Mouse (Mus musculus) C2C12 (cell line): ENCODE data around the gene Gm17660. TPM values are rescaled to one million over a fixed set of nuclear protein-coding genes. Genes with fewer than 3 reads are reported as not detected.

Experiments used
- H3K27me3 ChIP-seq: one replicate; pipeline ENCODE4 v1.6.1; 2011; ENCODE audit not compliant: control insufficient read depth, insufficient read depth, insufficient read length
- H3K36me3 ChIP-seq: one replicate; pipeline ENCODE4 v1.6.1; 2011; ENCODE audit not compliant: control insufficient read depth, insufficient read depth
- H3K4me3 ChIP-seq: one replicate; pipeline ENCODE4 v1.5.1; 2011; ENCODE audit warnings: mild to moderate bottlenecking, control low read depth; ENCODE audit not compliant: poor library complexity, insufficient read depth, severe bottlenecking
- H3K79me2 ChIP-seq: one replicate; pipeline ENCODE4 v1.6.1; 2011; ENCODE audit not compliant: control insufficient read depth, insufficient read depth
- H3K79me3 ChIP-seq: one replicate; pipeline ENCODE4 v1.6.1; 2011; ENCODE audit warnings: low read depth, control low read depth
- H3ac ChIP-seq: one replicate; pipeline ENCODE3; 2011; ENCODE audit warnings: low read depth; ENCODE audit not compliant: control insufficient read depth, insufficient read length
- CEBPB ChIP-seq: IDR thresholded peaks from one replicate; pipeline ENCODE4 v1.6.1; 2011; ENCODE audit warnings: low read depth, mild to moderate bottlenecking, control low read depth, moderate library complexity
- CTCF ChIP-seq: IDR thresholded peaks from one replicate; pipeline ENCODE4 v1.5.1; 2011; ENCODE audit not compliant: control insufficient read depth, insufficient read depth, insufficient read length
- FOSL1 ChIP-seq: IDR thresholded peaks from one replicate; pipeline ENCODE4 v1.8.0; 2011; ENCODE audit warnings: mild to moderate bottlenecking, low read length; ENCODE audit not compliant: poor library complexity, insufficient read depth, severe bottlenecking
- MAX ChIP-seq: IDR thresholded peaks from one replicate; pipeline ENCODE4 v1.6.1; 2011; ENCODE audit warnings: mild to moderate bottlenecking, control low read depth
- MYOD1 ChIP-seq: IDR thresholded peaks from one replicate; pipeline ENCODE4 v1.6.1; 2011; ENCODE audit warnings: low read depth; ENCODE audit not compliant: control insufficient read depth, insufficient read length
- MYOG ChIP-seq: IDR thresholded peaks from one replicate; pipeline ENCODE4 v1.6.1; 2011; ENCODE audit not compliant: control insufficient read depth, insufficient read length; ENCODE audit errors: extremely low read depth
- USF1 ChIP-seq: IDR thresholded peaks from one replicate; pipeline ENCODE4 v1.6.1; 2011; ENCODE audit warnings: low read depth, mild to moderate bottlenecking, control low read depth, moderate library complexity
- long read RNA-seq, 2 experiments: library from polyadenylated mRNA; unstranded; transcript quantifications; one replicate each; pipeline ENCODE4 v2.0.0; 2019 to 2020
- polyA plus RNA-seq: library from polyadenylated mRNA; unstranded; fragments of >200 nt; fragmentation: generic; extraction: Trizol; gene quantifications from one replicate; pipeline ENCODE4 v1.2.1, GENCODE M21; 2012; ENCODE audit warnings: missing spikeins

Gene Gm17660
- not detected for polyA plus RNA-seq
- long read RNA-seq, experiment 1, result 0 reads
- long read RNA-seq, experiment 2, result 0 reads

DNA sequence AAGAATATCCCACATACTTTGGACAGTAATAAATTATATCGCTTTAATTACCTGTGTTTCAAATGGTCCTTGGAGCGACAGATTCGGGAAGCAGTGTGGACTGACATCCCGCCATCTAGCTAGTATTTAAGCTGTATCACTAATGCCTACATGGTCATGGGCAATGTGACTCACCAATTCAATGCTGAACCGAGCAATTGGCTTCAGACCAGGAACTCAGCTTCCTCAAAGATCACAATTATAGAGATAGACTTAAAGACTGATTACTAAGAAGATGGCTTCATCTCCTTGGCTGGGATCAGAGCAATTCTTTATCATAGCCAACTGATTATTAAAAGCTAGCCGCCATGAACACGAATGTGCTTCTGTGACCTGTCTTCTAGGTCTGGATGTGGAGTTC, at the start of gene Gm17660:
Gm17660 (minus strand) TSS at position 101 of the 400 bp plus-strand sequence.
- Histone ChIP-seq H3K36me3 (no peaks in the 10 kb centered on the region), H3K79me2 (no peaks in the 10 kb centered on the region), H3K27me3 (no peaks in the 10 kb centered on the region), H3ac (no peak within 1 kb of the TSS), H3K4me3 (no peak within 1 kb of the TSS), H3K79me3 (no peaks in the 10 kb centered on the region)
- TF ChIP-seq FOSL1, result no peak
- TF ChIP-seq CEBPB, result no peak
- no peak for TF ChIP-seq MAX
- TF ChIP-seq MYOG, result no peak
- TF ChIP-seq CTCF, result no peak
- no peak for TF ChIP-seq USF1
- no peak for TF ChIP-seq MYOD1

DNA sequence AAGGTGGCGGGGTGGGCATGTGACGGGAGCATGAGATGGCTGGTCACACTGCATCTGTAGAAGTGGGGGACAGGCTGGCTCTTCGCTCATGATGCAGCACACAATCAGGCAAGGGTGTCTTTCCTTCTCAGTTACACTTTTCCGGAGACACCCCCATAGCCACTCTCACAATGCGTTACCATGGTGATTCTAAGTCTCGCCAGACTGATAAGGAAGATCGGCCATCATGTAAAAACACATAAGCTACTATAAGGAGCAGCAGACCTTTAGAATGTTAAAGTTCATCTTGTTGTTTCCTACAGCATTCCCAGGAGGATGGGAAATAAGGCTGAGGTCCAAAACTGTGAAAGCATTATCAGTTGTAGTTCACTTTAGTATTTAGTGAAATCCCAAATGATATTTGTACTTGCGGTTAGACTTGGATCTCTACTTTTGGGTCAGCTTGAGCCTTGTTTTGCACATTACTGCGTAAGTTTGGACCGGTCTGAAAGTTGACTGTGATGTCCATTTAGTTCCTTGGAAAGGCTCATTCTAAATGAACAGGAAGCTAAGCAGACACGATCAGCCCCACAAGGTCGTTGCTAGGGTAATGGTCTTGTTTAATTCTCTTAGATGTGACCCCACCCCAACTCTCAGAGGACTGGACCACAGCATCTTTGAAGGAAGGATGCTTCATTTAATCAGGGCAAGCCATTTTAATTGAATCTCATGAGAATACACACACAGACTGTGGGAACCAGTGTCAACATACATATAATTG, 49.3 kb upstream of the Gm17660 start:
- H3K79me2 ChIP-seq, result no peaks in the 10 kb centered on the region
- H3K27me3 ChIP-seq, result no peaks in the 10 kb centered on the region
- no peak for TF ChIP-seq MYOG
- TF ChIP-seq MAX, result no peak
- TF ChIP-seq USF1, result no peak
- TF ChIP-seq CTCF, result no peak
- no peak for TF ChIP-seq FOSL1
- TF ChIP-seq MYOD1, result no peak
- TF ChIP-seq CEBPB, result no peak
- H3K4me3 ChIP-seq, result no peak overlapping the region
- H3K36me3 ChIP-seq, result no peaks in the 10 kb centered on the region
- no peak overlapping the region for H3ac ChIP-seq
- no peaks in the 10 kb centered on the region for H3K79me3 ChIP-seq

DNA sequence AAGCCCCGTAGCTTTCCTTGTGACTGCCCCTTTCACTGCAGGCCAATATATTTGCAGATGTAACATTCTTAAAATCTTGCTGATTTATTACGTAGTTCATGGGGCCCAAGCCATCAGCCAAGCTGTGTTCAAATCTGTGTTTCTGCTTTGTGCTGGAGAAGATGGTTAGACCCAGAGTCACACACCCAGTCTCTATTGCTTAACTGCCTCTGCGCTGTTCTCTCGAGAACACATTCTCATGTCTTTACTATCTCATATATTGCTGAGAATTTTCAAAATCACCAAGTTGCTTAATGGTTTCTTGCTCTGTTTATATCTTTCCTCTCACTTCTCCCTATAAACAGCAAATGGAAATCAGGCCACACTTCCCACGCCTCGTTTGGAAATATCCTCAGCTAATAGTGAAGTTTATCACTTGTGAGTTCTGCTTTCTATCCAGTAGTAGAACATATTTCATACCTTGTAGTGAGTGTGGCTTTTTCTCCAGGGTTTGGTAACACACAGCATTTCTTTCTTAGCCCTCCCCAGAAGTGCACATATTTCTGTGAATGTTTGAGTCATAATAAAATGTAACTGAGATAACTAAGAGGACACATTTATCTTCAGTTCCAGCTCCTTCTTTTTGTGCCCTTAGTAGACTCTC, 46.7 kb upstream of the Gm17660 start:
- Histone ChIP-seq H3K79me2 (no peaks in the 10 kb centered on the region), H3K4me3 (no peak overlapping the region), H3K27me3 (peaks cover 6% of the 10 kb centered on the region), H3K79me3 (no peaks in the 10 kb centered on the region), H3K36me3 (no peaks in the 10 kb centered on the region), H3ac (no peak overlapping the region)
- TF ChIP-seq MAX (no peak), CTCF (no peak), USF1 (no peak), MYOG (no peak), CEBPB (no peak), MYOD1 (no peak), FOSL1 (no peak)

DNA sequence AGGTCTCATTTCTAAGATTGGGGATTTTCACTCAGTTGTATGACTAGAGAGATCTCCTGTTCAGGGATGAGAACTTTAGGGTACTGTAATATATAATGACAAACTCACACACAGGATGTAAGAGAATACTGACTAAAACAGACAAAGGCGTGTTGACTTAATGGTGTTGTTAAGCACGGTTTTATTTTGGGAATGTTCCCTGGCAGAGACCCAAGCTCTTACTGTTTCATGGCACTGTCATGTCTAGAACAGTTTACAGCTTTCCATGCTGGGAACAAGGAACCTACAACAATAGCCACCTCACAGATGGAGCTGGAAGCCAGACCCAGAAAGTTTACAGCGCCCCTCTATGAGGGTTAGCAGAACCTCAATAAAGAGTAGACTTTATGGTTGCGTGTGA, 38.5 kb upstream of the Gm17660 start:
- TF ChIP-seq MYOG (no peak), CTCF (no peak), FOSL1 (no peak), CEBPB (no peak), USF1 (no peak), MYOD1 (no peak), MAX (no peak)
- Histone ChIP-seq H3K36me3 (no peaks in the 10 kb centered on the region), H3ac (no peak overlapping the region), H3K79me2 (no peaks in the 10 kb centered on the region), H3K79me3 (no peaks in the 10 kb centered on the region), H3K27me3 (peaks cover 5% of the 10 kb centered on the region), H3K4me3 (no peak overlapping the region)

DNA sequence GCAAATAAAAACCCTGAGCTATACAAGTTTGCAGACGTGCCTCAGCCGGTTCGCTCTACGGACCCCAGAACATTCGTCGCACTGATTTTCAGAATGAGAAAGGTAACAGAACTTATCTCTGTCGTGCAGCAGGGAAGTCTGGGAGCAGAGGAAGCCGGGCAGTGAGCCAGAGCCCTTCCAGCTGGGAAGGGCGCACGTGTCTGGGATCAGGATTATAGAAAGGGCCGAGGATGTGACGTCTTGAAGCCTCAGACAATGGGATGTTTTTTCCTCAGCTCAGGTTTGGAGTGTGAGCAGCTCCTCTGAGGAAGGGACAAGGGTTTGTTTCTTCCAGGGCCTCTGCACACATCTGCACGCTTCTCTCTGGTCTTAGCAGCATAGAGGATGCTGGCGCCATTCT, 37.7 kb upstream of the Gm17660 start:
- no peak for TF ChIP-seq CTCF
- no peak for TF ChIP-seq MYOD1
- TF ChIP-seq MYOG, result no peak
- no peak for TF ChIP-seq USF1
- no peak for TF ChIP-seq CEBPB
- TF ChIP-seq FOSL1, result no peak
- TF ChIP-seq MAX, result no peak
- Histone ChIP-seq H3K79me2 (no peaks in the 10 kb centered on the region), H3K36me3 (no peaks in the 10 kb centered on the region), H3K4me3 (no peak overlapping the region), H3K27me3 (no peaks in the 10 kb centered on the region), H3ac (no peak overlapping the region), H3K79me3 (no peaks in the 10 kb centered on the region)
